Mouse (Mus musculus) erythroid progenitor cell, adult 5-6 weeks (primary cell): ENCODE measurements around the gene Xrcc4. TPM values are rescaled to one million over a fixed set of nuclear protein-coding genes. Genes with fewer than 3 reads are reported as not detected.
"Not testable (repeated sequence)": the region's sequence is repeated elsewhere in the genome, so short reads cannot be mapped to it uniquely, and the experiment has no call there.

Experiments used
- ATAC-seq: replicated peaks from 2 replicates; pipeline ENCODE4 v1.8.0; 2016; ENCODE audit warnings: moderate number of reproducible peaks, mild to moderate bottlenecking, moderate TSS enrichment, inconsistent platforms; ENCODE audit not compliant: poor library complexity, low FRiP score, severe bottlenecking
- total RNA-seq, 2 experiments: library from RNA; stranded (forward) in 1 of 2; stranded (reverse) in 1 of 2; fragments of 150-400 nt in 1 of 2; fragments of 186-747, 209-891 nt in 1 of 2; gene quantifications; 2 replicates each; pipeline versions ENCODE4 v1.2.3 to v1.2.4; 2015 to 2017; ENCODE audit warnings: low replicate concordance in 2 of 2

Gene Xrcc4
- total RNA-seq, 2 experiments from 2014 or later = 4.6 to 8.1 TPM

DNA sequence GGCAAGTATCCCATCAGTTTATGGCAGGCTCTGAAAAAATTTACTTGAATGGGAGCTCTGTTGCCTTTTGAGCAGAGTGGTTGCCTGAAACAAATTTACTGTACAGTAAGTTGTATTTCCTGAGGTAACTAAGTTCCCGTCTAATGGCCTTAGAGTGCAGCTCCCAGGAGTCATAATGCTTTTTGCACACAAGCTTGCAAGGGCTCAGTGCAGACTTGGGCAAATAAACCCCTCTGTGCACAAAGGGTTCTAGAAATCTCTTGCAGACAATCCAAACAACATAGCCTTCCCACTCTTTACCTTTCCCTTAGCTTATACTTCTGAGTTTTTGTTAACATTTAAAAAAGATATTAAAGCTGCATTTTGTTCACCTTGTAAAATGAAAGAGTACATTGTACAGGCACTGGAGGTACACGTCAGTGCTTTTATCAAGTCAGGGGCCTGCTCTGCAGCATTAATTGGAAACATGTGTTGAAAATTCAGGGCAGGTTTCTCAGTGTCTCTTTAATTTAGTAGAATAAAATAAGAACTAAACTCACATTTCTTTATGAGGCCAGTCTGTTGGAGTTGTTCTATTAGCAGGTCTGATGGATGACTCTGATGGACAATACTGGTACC, 256.2 kb downstream of the Xrcc4 start:
- ATAC-seq = no peak

DNA sequence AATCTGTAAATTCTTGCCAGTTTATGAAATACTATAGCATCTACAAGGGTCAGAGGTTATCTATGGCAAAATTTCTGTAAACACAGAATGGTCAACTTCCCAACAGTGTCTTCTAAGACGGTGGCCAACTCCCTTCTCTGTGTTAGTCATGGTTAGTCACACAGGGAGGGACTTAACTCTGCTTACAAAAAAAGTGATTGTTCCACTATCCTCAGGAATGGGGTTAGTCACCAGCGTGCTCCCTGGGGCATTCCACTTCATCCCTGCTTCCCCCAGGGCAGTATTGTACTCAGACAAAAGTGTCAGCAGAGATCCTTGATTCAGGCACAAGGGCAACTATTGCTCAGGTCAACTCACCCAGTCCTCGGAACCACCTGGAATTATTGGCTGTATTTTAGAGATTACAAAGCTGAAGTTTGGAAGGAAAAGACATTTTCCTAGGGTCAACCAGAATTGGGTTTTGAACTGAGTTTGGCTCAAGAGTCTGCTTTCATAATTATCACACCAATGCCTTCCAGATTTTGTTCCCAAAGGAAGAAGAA, 260.9 kb downstream of the Xrcc4 start:
- ATAC-seq = no peak

DNA sequence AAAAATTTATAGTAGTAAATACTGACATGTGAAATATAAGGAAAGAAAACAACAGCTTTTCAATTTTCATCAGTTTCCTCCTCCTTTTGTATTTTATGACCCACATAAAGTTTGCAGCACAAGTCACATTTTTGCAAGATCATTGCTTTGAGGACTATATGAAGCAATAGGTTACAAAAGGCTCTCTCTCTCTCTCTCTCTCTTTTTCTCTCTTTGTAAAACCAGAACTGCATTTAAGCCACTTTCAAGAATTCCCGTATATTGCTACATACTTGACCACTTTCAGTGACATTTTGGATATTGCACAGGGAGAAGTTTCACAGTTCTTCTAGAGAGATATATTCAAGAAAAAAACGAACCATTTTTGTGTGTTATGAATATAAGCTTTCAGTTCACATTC, 261.6 kb downstream of the Xrcc4 start:
- no peak for ATAC-seq

DNA sequence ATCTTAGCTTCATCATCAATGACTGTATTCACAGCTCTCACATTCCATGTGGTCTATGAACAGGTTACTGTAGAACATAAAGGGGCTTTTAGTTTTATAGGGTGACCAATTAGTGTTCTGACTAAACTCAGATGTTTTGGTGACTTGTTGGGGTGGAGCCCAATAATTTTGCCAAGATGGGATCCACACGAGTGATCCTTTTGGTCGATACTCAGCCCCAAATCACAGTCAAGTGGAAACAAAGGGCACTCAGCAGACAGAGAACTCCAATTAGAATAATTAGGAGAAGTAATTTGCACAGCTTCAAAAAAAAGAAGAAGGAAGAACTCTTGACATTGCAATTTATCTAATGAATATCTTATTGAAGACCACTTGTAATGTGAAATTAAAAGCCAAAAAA, 274.9 kb downstream of the Xrcc4 start:
- no peak for ATAC-seq

DNA sequence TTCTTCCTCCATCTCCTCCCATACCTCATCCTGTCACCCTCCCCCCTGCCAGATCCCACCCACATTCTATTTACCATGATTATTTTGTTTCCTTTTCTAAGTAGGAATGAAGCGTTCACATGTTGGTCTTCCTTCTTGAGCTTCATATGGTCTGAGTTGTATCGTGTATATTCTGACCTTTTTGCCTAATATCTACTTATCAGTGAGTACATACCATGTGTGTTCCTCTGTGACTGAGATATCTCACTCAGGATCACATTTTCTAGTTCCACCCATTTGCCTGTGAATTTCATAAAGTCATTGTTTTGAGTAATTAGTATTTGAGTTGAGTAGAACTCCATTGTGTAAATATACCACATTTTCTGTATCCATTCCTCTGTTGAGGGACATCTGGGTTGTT, 277.2 kb downstream of the Xrcc4 start:
- no peak for ATAC-seq

DNA sequence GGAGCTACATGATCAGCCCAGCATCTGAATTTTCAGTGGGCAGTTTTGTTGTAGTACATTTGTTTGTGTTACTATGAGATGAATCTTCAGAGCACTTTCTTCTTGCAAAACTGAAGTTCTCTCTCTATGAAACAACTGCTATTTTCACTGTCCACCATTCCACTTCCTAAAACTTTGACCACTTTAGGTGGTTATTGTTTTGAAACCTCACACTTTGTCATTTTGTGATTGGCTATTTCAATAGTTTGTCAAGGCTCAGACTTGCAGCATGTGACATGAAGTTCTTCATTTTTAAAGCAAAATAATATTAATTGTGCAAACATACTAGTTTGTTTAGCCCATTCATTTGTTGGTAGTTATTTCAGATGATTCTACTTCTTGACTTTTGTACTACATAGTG, 280.4 kb downstream of the Xrcc4 start:
- no peak for ATAC-seq

DNA sequence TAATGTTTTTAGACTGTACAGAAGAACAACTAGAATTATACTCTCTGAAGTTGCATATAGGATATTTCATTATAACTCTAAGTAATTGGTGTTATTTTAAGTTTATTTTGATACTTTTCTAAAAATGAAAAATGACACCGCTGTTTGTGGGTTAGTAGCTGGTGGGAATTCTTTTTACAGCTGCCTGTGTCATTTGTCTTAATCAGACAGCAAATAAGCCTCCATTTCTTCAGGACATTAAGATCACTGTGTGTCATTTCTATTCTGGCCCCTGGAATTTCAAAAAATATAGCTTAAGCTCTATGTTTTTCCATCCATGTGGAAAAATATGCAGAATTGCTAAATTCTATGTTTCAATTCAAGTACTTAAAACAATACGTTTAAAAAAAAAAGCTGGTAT, 287.5 kb downstream of the Xrcc4 start:
- no peak for ATAC-seq

DNA sequence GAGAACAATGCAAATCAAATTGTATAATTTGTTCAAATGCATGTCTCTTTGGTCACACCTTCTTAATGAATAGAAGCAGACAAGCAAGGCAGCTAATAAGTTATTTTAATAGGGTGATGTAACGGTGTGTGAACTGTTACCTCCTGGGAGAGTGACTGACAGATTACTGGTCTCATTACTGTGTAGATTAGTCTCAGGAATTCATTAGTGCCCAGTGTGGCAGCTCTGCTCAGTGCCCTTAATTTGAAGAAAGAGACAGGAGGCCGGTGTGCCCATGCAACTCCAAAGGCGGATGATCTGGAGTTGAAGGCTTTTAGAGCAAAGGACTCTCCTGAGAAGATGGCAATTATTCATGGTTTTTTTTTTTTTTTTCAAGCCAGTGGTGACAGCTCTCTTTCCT, 291.7 kb downstream of the Xrcc4 start:
- ATAC-seq = no peak

DNA sequence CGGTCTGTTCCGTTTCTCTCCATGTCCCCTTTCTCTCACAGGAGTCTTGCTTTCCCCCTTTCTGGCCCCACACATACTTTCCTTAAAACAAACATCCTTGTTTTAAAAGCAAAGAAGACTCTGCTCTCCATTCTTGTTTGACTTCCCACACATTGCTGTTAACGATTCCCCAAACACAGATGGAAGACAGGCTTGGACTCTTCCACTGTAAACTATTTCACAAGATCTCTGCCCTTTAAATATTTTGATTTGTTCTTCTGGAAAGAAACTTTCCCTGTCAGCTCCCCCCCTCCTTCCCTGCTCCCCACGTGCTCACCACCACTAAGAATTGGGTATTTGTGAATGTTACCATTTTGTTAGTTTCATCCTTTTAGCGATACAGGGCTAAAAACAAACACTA, 297.9 kb downstream of the Xrcc4 start:
- no peak for ATAC-seq

DNA sequence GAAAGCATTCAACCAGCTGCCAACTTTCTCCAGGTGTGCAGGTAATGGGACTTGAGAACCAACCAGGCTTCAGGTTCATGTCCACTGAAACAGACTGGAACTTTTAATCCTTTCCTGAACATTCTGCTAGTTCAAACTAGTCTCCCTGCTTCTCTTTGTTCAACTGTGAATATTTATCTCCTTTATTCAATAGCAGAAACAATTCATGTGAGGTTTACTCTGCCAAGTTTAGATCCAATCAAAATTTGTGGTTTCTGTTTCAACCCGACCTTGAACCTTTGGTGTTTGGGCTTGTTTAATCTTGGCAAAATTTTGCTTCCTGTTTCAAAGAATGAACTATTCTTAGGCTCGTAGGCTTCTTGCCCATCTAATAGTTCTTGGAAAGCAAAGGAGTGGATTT, 306.5 kb downstream of the Xrcc4 start:
- no peak for ATAC-seq

DNA sequence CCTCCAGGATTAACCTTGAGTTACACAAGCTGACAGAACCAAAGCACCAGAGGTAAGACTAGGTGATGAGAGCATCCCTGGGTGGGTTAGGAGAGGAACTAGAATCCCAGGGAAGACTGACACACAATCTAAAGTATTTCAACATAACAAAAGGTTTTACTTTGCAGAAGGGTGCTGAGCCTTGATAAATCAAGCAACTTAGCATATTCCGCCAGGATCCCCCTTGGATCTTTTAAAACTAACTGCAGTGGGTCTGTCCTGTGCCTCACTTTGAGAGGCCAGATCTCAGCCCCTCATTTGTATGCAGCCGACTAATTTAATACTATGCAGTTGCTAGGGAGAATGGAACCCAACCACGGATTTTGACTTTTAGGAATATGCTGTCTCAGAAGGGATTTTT, 309.1 kb downstream of the Xrcc4 start:
- no peak for ATAC-seq

DNA sequence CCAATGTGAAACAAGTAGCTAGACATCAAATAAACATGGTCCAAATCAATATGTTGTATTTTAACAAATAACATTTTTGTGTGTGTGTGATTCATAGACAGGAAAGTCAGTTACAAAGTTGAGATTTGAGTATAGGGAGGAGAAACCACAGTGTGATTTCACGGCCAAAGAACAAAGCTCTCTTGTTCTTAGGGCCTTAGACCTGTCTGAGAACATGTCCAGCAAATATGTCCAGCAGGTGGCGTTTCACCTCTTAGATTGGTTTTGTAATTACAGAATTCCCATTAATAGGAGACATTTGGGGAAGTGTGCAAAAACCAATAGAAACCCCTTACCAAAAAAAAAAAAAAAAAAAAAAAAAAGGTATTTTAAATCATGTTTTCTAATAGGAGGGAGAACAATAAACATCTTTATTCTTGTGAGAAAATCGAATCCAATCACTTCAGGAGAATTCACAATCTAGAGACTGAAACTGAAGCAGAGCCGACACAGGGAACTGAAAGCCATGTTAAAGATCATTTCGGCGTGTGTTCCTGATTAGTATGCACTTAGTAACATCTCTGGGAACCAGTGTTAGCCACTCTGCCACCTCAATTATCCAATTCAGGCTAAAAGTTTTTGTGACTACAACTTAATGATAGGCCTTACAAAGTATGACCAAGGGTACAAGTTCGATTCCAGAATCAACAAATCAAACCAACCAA, 310.0 kb downstream of the Xrcc4 start:
- ATAC-seq = no peak

DNA sequence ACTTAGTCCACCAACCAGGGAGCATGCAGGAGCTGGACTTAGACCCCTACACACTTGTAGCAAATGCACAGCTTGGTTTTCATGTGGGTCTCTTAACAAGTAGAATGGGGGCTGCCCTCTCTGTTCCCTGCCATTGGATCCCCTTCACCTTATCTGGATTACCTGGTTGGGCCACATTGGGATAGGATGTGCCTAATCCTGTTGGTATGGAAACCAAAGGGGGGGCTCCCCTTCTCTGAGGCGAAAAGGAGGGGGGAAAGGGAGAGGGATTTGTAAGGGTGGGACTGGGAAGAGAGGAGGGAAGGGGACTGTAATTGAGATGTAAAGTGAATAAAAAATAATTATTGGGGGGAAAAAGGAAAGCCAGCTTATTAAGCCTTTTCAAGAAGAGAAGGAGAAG, 311.6 kb downstream of the Xrcc4 start:
- no peak for ATAC-seq

DNA sequence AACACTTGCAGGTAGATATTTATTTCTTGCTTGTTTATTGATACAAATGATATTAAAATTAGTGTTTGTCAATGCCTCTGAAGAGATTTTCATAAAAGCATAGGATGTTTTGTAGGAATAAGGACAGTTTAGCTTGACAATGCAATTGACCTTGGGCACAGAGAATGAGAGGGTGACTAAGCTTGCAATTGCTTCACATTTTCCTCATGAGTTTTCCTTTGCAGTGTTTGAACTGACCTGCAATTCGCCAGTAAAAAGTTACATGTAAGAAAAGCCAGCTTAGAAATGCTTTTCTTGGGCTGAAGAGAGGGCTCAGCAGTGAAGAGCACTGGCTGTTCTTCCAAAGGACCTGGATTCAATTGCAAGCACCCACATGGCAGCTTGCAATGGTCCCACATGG, 312.3 kb downstream of the Xrcc4 start:
- ATAC-seq = no peak

DNA sequence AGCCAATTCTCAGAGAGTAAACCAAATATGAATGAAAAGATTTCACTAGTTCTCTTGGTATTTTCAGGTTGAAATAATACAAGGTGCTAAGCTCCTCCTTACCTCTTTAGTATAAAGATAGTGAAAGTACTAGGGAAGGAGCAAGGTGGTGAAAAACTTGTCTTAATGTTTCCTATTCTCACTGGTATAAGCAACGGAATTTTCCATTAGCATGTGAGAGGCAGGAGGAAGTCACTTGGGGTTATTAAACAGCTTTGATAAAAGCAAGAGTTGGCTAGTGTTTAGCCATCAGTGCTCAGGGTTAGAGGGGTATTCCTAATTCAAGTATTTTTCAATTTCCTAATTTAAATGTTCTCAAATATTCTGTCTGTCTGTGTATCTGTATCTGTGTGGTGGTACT, 322.9 kb downstream of the Xrcc4 start:
- ATAC-seq = no peak

DNA sequence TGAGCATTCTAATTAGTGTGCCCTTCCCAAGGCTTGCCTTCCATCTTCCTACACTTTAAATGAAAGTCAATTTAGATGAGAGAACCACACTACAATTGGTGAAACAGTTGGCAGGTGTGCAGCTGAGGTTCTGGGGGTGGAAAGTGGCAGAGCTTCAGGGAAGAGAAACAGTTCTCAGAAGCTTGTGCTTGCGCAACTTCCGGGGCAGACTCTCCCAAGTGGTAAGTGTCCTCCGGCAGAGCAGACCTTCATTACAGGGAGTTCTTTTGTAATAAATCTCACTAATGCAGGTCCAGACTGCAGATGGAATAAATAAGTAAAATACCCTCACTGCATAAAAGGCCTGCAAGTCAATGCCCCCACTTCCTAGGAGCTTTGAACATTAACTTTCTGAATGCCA, 323.4 kb downstream of the Xrcc4 start:
- no peak for ATAC-seq

DNA sequence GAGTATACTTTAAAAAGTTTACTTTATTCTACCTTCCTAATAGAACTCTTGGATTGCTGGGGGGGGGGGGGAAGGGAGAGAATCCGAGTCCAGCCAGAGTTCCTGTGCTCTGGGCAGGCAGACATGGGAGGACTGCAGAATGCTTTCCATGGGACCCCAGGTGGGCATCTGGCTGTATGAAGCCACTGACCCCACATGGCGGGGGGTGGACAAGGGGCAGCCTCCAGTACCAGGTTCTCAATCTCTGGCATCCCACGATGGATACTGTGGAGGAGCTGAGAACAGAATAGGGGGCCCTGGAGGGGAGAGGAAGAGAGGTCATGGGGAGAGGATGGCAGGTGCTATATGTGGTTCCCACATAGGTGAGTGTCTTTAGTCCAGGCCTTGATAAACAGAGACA, 327.1 kb downstream of the Xrcc4 start:
- no peak for ATAC-seq

DNA sequence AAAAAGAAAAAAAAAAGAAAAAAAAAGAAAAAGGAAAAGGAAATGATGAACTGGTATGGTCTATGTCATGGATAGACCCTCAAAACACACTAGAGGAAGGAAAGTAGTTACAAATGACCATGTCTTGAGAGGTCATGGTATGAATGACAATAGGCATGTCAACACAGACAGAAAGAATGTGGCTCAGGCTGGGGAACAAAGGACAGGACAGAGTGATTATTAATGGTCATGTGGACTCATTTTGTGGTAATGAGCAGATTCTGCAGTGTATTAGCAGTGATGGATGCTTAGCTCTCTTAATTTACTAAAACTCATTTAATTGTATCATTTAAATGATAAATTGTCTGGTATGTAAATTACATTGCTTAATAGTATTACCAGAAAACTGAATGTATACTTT, 333.1 kb downstream of the Xrcc4 start:
- ATAC-seq = no peak

DNA sequence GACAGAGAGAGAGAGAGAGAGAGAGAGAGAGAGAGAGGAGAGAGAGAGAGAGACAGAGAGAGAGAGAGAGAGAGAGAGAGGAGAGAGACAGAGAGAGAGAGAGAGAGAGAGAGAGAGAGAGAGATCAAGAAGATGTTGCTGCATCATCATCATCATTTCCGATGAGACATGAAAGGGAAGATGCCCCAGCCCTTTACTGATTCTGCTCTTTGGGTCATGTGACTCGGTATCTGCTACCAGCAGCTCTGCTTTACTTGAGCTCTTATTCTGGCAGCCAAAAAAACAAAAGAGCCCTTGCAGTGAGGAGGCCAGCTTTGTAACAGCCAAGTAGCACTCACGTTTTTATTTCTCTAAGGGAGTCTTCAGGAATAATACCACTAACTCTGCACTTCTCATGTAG, 338.8 kb downstream of the Xrcc4 start:
- ATAC-seq = not testable (repeated sequence)

DNA sequence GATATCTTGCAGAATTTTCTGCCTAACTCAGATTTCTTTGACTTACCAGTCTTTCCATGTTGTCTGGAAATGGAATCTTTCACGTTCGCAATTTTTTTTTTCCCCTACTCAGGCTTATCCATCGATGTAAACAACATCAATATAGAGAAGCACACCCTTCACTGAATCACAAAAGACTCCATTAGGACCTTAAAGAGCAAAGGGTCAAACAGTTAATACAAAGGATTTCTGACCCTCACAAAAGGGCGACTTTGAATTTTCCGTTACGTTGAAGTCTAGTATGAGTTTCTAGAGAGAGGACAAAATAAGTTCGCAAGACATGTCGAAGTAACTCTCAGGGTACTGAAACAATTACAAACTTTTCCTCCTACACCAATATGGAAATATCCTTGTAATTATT, 346.2 kb downstream of the Xrcc4 start:
- ATAC-seq = no peak

DNA sequence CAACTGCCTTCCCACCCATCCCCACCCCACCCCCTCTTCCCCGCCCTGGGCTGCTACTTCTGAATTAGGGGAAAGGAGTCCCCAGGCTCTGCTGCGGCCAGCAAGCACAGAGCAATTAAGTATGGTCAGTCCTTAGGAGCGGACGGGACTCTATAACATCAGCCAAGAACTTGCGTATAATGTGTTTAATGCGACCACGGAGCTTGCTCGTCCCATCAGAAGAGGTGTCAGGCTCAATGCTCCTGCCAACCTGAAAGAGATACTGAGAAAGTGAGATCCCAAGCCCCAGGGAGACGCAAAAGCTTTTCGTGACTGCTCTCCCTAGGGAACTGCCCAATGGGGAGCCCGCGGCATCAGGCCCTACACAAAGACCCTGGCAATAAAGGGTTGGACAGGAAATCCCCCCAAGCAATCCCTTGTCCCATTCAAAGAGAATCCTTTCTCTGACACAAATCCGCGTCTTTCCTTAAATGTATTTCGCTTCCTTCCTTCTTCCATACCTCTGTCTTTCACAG, 346.7 kb downstream of the Xrcc4 start:
- no peak for ATAC-seq
